Mouse (Mus musculus) MEL (cell line): ENCODE data around the gene Tspo2. TPM values are rescaled to one million over a fixed set of nuclear protein-coding genes. Genes with fewer than 3 reads are reported as not detected.

Source experiments
- DNase-seq: peaks from one replicate; pipeline ENCODE4 v3.0.0; 2011; ENCODE audit warnings: low read depth, low spot score
- H3K27ac ChIP-seq: 2 replicates; pipeline ENCODE4 v1.5.1; 2012; ENCODE audit warnings: low read depth, mild to moderate bottlenecking, control low read depth, low read length, moderate library complexity; ENCODE audit not compliant: control insufficient read depth
- H3K27me3 ChIP-seq, 2 experiments: fragments of 150-350 bp in 1 of 2; sonication (generic) in 1 of 2; 2 replicates each; pipeline ENCODE4 v1.6.1; 2012; ENCODE audit warnings: low read length in 2 of 2, mild to moderate bottlenecking in 2 of 2, improper control_type of control experiment in 1 of 2, moderate library complexity in 1 of 2; ENCODE audit not compliant: insufficient read depth in 2 of 2, control insufficient read depth in 1 of 2
- H3K36me3 ChIP-seq, 2 experiments: 2 replicates each; pipeline ENCODE4 v1.6.1; 2012 to 2014; ENCODE audit warnings: low read length in 2 of 2, improper control_type of control experiment in 1 of 2, inconsistent platforms in 1 of 2, mild to moderate bottlenecking in 1 of 2; ENCODE audit not compliant: insufficient read depth in 2 of 2, control insufficient read depth in 1 of 2
- H3K4me1 ChIP-seq, 2 experiments: fragments of 150-350 bp in 1 of 2; sonication (generic) in 1 of 2; 2 replicates each; pipeline ENCODE4 v1.6.1; 2012; ENCODE audit warnings: low read length in 2 of 2, improper control_type of control experiment in 1 of 2, mild to moderate bottlenecking in 1 of 2; ENCODE audit not compliant: insufficient read depth in 2 of 2, control insufficient read depth in 1 of 2
- H3K4me3 ChIP-seq, 2 experiments: fragments of 150-350 bp in 1 of 2; sonication (generic) in 1 of 2; 2 replicates each; pipeline ENCODE4 v1.5.1; 2012; ENCODE audit warnings: low read depth in 2 of 2, low read length in 2 of 2, mild to moderate bottlenecking in 2 of 2, moderate library complexity in 2 of 2, control low read depth in 1 of 2, improper control_type of control experiment in 1 of 2; ENCODE audit not compliant: control insufficient read depth in 1 of 2, insufficient read depth in 1 of 2
- H3K79me2 ChIP-seq: 2 replicates; pipeline ENCODE4 v1.6.1; 2012; ENCODE audit warnings: mild to moderate bottlenecking, low read length, moderate library complexity; ENCODE audit not compliant: control insufficient read depth, poor library complexity, insufficient read depth
- H3K9ac ChIP-seq: 2 replicates; pipeline ENCODE4 v1.6.1; 2012; ENCODE audit warnings: low read depth, mild to moderate bottlenecking, control low read depth, low read length, moderate library complexity; ENCODE audit not compliant: control insufficient read depth, poor library complexity, severe bottlenecking
- H3K9me3 ChIP-seq: fragments of 150-350 bp; sonication (generic); replicated peaks from 2 replicates; pipeline ENCODE4 v1.6.1; 2012; ENCODE audit warnings: mild to moderate bottlenecking, low read length, improper control_type of control experiment, moderate library complexity; ENCODE audit not compliant: insufficient read depth
- BHLHE40 ChIP-seq: IDR thresholded peaks from 2 replicates; pipeline ENCODE4 v1.6.1; 2012; ENCODE audit warnings: low read depth, mild to moderate bottlenecking, inconsistent platforms, low read length, improper control_type of control experiment, borderline replicate concordance
- CHD1 ChIP-seq: IDR thresholded peaks from 2 replicates; pipeline ENCODE4 v1.6.1; 2012; ENCODE audit warnings: low read depth, mild to moderate bottlenecking, inconsistent platforms, low read length, improper control_type of control experiment
- CHD2 ChIP-seq: IDR thresholded peaks from 2 replicates; pipeline ENCODE4 v1.6.1; 2011; ENCODE audit warnings: low read length, improper control_type of control experiment
- CTCF ChIP-seq, 3 experiments: IDR thresholded peaks in 2 of 3; conservative IDR thresholded peaks in 1 of 3; 2 replicates each; pipeline ENCODE4 v1.5.1; 2011 to 2012; ENCODE audit warnings: low read length in 3 of 3, low read depth in 2 of 3, mild to moderate bottlenecking in 2 of 3, improper control_type of control experiment in 1 of 3, inconsistent platforms in 1 of 3, mixed read lengths in 1 of 3, moderate library complexity in 1 of 3; ENCODE audit not compliant: control insufficient read depth in 1 of 3, insufficient read depth in 1 of 3, poor library complexity in 1 of 3, severe bottlenecking in 1 of 3
- E2F4 ChIP-seq: IDR thresholded peaks from 2 replicates; pipeline ENCODE4 v1.6.1; 2011; ENCODE audit warnings: low read depth, low read length, improper control_type of control experiment, borderline replicate concordance
- ELF1 ChIP-seq: IDR thresholded peaks from 2 replicates; pipeline ENCODE4 v1.6.1; 2014; ENCODE audit warnings: low read depth, mild to moderate bottlenecking, inconsistent platforms, low read length, improper control_type of control experiment, moderate library complexity
- EP300 ChIP-seq, 2 experiments: IDR thresholded peaks; 2 replicates each; pipeline ENCODE4 v1.6.1; 2011; ENCODE audit warnings: improper control_type of control experiment in 2 of 2, low read length in 2 of 2, low read depth in 1 of 2, mild to moderate bottlenecking in 1 of 2
- ETS1 ChIP-seq: IDR thresholded peaks from 2 replicates; pipeline ENCODE4 v1.6.1; 2012; ENCODE audit warnings: low read depth, mild to moderate bottlenecking, inconsistent platforms, low read length, improper control_type of control experiment, moderate library complexity
- GABPA ChIP-seq: IDR thresholded peaks from 2 replicates; pipeline ENCODE4 v1.6.1; 2012; ENCODE audit warnings: low read depth, mild to moderate bottlenecking, inconsistent platforms, low read length, improper control_type of control experiment, moderate library complexity
- GATA1 ChIP-seq: IDR thresholded peaks from 2 replicates; pipeline ENCODE4 v1.6.1; 2011; ENCODE audit warnings: low read depth, low read length, improper control_type of control experiment
- KAT2A ChIP-seq: conservative IDR thresholded peaks from 2 replicates; pipeline ENCODE4 v1.6.1; 2012; ENCODE audit warnings: low read depth, low read length, improper control_type of control experiment, inconsistent platforms
- MAFK ChIP-seq: IDR thresholded peaks from 2 replicates; pipeline ENCODE4 v1.6.1; 2011; ENCODE audit warnings: low read depth, mild to moderate bottlenecking, low read length, improper control_type of control experiment, borderline replicate concordance
- MAX ChIP-seq: IDR thresholded peaks from 2 replicates; pipeline ENCODE4 v1.6.1; 2011; ENCODE audit warnings: low read length, improper control_type of control experiment
- MAZ ChIP-seq: IDR thresholded peaks from 2 replicates; pipeline ENCODE4 v1.6.1; 2012; ENCODE audit warnings: low read depth, mild to moderate bottlenecking, inconsistent platforms, low read length, improper control_type of control experiment
- MEF2A ChIP-seq: IDR thresholded peaks from 2 replicates; pipeline ENCODE4 v1.6.1; 2014; ENCODE audit warnings: low read depth, mild to moderate bottlenecking, inconsistent platforms, low read length, improper control_type of control experiment; ENCODE audit not compliant: poor library complexity, insufficient replicate concordance, severe bottlenecking; ENCODE audit errors: extremely low read depth
- MXI1 ChIP-seq: IDR thresholded peaks from 2 replicates; pipeline ENCODE4 v1.6.1; 2011; ENCODE audit warnings: mild to moderate bottlenecking, low read depth, low read length, improper control_type of control experiment
- MYB ChIP-seq: IDR thresholded peaks from 2 replicates; pipeline ENCODE4 v1.6.1; 2011; ENCODE audit warnings: mild to moderate bottlenecking, low read depth, low read length, improper control_type of control experiment
- MYC ChIP-seq: IDR thresholded peaks from 2 replicates; pipeline ENCODE4 v1.6.1; 2011; ENCODE audit warnings: low read depth, mild to moderate bottlenecking, low read length, improper control_type of control experiment, moderate library complexity
- NELFE ChIP-seq: IDR thresholded peaks from 2 replicates; pipeline ENCODE4 v1.6.1; 2011; ENCODE audit warnings: low read depth, low read length, improper control_type of control experiment
- NRF1 ChIP-seq: IDR thresholded peaks from 2 replicates; pipeline ENCODE4 v1.6.1; 2014; ENCODE audit warnings: low read depth, mild to moderate bottlenecking, inconsistent platforms, low read length, improper control_type of control experiment, moderate library complexity; ENCODE audit not compliant: poor library complexity, insufficient read depth, severe bottlenecking
- POLR2A ChIP-seq, 2 experiments: IDR thresholded peaks; 2 replicates each; pipeline ENCODE4 v1.6.1; 2011 to 2012; ENCODE audit warnings: low read length in 2 of 2, mild to moderate bottlenecking in 2 of 2, control low read depth in 1 of 2, improper control_type of control experiment in 1 of 2, low read depth in 1 of 2, moderate library complexity in 1 of 2; ENCODE audit not compliant: control insufficient read depth in 1 of 2, insufficient read depth in 1 of 2, poor library complexity in 1 of 2
- POLR2AphosphoS2 ChIP-seq: IDR thresholded peaks from 2 replicates; pipeline ENCODE4 v1.6.1; 2011; ENCODE audit warnings: low read length, improper control_type of control experiment
- POLR2AphosphoS5 ChIP-seq: IDR thresholded peaks from 2 replicates; pipeline ENCODE4 v1.6.1; 2012; ENCODE audit warnings: low read depth, borderline replicate concordance, mild to moderate bottlenecking, inconsistent platforms, low read length, moderate library complexity, mixed read lengths
- RAD21 ChIP-seq: IDR thresholded peaks from 2 replicates; pipeline ENCODE4 v1.6.1; 2011; ENCODE audit warnings: mild to moderate bottlenecking, low read depth, low read length, improper control_type of control experiment
- SIN3A ChIP-seq: IDR thresholded peaks from 2 replicates; pipeline ENCODE4 v1.6.1; 2012; ENCODE audit warnings: low read length, improper control_type of control experiment, inconsistent platforms
- SMC3 ChIP-seq: IDR thresholded peaks from 2 replicates; pipeline ENCODE4 v1.6.1; 2011; ENCODE audit warnings: low read depth, low read length, improper control_type of control experiment
- TAL1 ChIP-seq: IDR thresholded peaks from 2 replicates; pipeline ENCODE4 v1.6.1; 2012; ENCODE audit warnings: mild to moderate bottlenecking, inconsistent platforms, low read length, moderate library complexity, mixed read lengths
- TBP ChIP-seq: IDR thresholded peaks from 2 replicates; pipeline ENCODE4 v1.8.0; 2011; ENCODE audit warnings: low read depth, low read length, improper control_type of control experiment
- UBTF ChIP-seq: IDR thresholded peaks from 2 replicates; pipeline ENCODE4 v1.6.1; 2012; ENCODE audit warnings: low read depth, mild to moderate bottlenecking, inconsistent platforms, low read length, improper control_type of control experiment, moderate library complexity, borderline replicate concordance; ENCODE audit not compliant: insufficient read depth
- USF1 ChIP-seq: IDR thresholded peaks from 2 replicates; pipeline ENCODE4 v1.6.1; 2014; ENCODE audit warnings: low read depth, mild to moderate bottlenecking, inconsistent platforms, low read length, improper control_type of control experiment, moderate library complexity
- USF2 ChIP-seq, 2 experiments: IDR thresholded peaks; 2 replicates each; pipeline ENCODE4 v1.6.1; 2011 to 2012; ENCODE audit warnings: improper control_type of control experiment in 2 of 2, low read length in 2 of 2, borderline replicate concordance in 1 of 2, inconsistent platforms in 1 of 2, low read depth in 1 of 2, mild to moderate bottlenecking in 1 of 2; ENCODE audit not compliant: insufficient read depth in 1 of 2
- ZC3H11A ChIP-seq: IDR thresholded peaks from 2 replicates; pipeline ENCODE4 v1.6.1; 2012; ENCODE audit warnings: low read depth, mild to moderate bottlenecking, inconsistent platforms, low read length, improper control_type of control experiment
- ZKSCAN1 ChIP-seq: IDR thresholded peaks from 2 replicates; pipeline ENCODE4 v1.6.1; 2012; ENCODE audit warnings: low read depth, mild to moderate bottlenecking, inconsistent platforms, low read length, improper control_type of control experiment, moderate library complexity
- ZMIZ1 ChIP-seq: IDR thresholded peaks from 2 replicates; pipeline ENCODE4 v1.6.1; 2012; ENCODE audit warnings: low read depth, mild to moderate bottlenecking, inconsistent platforms, low read length, improper control_type of control experiment, moderate library complexity
- ZNF384 ChIP-seq: IDR thresholded peaks from 2 replicates; pipeline ENCODE4 v1.6.1; 2012; ENCODE audit warnings: low read depth, mild to moderate bottlenecking, inconsistent platforms, low read length, improper control_type of control experiment
- polyA plus RNA-seq, 2 experiments: library from polyadenylated mRNA; stranded (reverse) in 1 of 2; unstranded in 1 of 2; fragments of >175 nt in 1 of 2; fragments of >200 nt in 1 of 2; gene quantifications; 2 replicates each; pipeline versions ENCODE4 v1.2.1 to v1.2.4; 2012; ENCODE audit warnings: low replicate concordance in 2 of 2, low read depth in 1 of 2; ENCODE audit not compliant: insufficient read length in 2 of 2, insufficient read depth in 1 of 2, missing spikeins in 1 of 2
- total RNA-seq: library from RNA; depleted of rRNA; stranded (reverse); fragments of 300-350 nt; gene quantifications from 2 replicates; pipeline ENCODE4 v1.2.3, GENCODE M21; 2012

Gene Tspo2
- total and polyA plus RNA-seq, 3 experiments: 3.7 to 14.6 TPM; not detected in 1

GRCm38 (mm10) chr17:48408526-48409291 lies 42.6 kb downstream of the Tspo2 start:
- peak overlapping the region; percentile 71 to 84 for H3K4me3 ChIP-seq
- DNase-seq: peak; percentile 95
- H3K27me3 ChIP-seq: no peaks in the 10 kb centered on the region
- H3K4me1 ChIP-seq: peaks cover 7 to 24% of the 10 kb centered on the region in 2 experiments
- H3K36me3 ChIP-seq: peaks cover 4 to 49% of the 10 kb centered on the region in 2 experiments; a peak in 3 of 4 replicates
- H3K9me3 ChIP-seq: no peaks in the 10 kb centered on the region
- H3K79me2 ChIP-seq: peaks cover 62% of the 10 kb centered on the region
- H3K27ac ChIP-seq: peak overlapping the region; percentile 100
- peak overlapping the region; percentile 98 for H3K9ac ChIP-seq
- TF ChIP-seq MEF2A (no peak), ELF1 (no peak; the same call in 1 of the 2 replicates), CTCF (IDR thresholded peaks at IDR 0.05 in 2 of 3, conservative IDR thresholded peaks at IDR 0.05 in 1 of 3; ENCODE audit: control insufficient read depth in 1 of 3, insufficient read depth in 1 of 3, low read depth in 2 of 3, low read length in 3 of 3, poor library complexity in 1 of 3, severe bottlenecking in 1 of 3) (no peak), MAFK (no peak), RAD21 (no peak), SIN3A (peak; percentile 83), CHD2 (no peak), GABPA (no peak), ZC3H11A (no peak), UBTF (no peak; the same call in 1 of the 2 replicates), MYB (no peak), BHLHE40 (no peak), ZKSCAN1 (no peak), MXI1 (peak; percentile 75; the same call in 1 of the 2 replicates), KAT2A (no peak; the same call in 1 of the 2 replicates), ZNF384 (no peak), ETS1 (peak; percentile 80), SMC3 (no peak), POLR2A (IDR thresholded peaks at IDR 0.05; ENCODE audit: control insufficient read depth in 1 of 2, insufficient read depth in 1 of 2, low read depth in 1 of 2, low read length in 2 of 2, poor library complexity in 1 of 2) (peak in 1 of 2 experiments; percentile 65; a peak in 2 of 4 replicates), ZMIZ1 (peak; percentile 71; the same call in 1 of the 2 replicates), TBP (no peak; the same call in 1 of the 2 replicates), NRF1 (peak; percentile 35; the same call in 1 of the 2 replicates), MAZ (0 out of 2 replicates have a peak, but pooled peaks have one; percentile 42), GATA1 (peak; percentile 84), TAL1 (peak; percentile 88), NELFE (peak; percentile 38; the same call in 1 of the 2 replicates), POLR2AphosphoS5 (peak; percentile 22; the same call in 1 of the 2 replicates), MYC (no peak; the same call in 1 of the 2 replicates), USF1 (no peak), CHD1 (peak; percentile 68; the same call in 1 of the 2 replicates), MAX (no peak; the same call in 1 of the 2 replicates), POLR2AphosphoS2 (peak; percentile 68; the same call in 1 of the 2 replicates), USF2 (IDR thresholded peaks at IDR 0.05; ENCODE audit: borderline replicate concordance in 1 of 2, insufficient read depth in 1 of 2, low read depth in 1 of 2, low read length in 2 of 2) (no peak), EP300 (IDR thresholded peaks at IDR 0.05; ENCODE audit: low read depth in 1 of 2, low read length in 2 of 2) (peak; percentile 47 to 80; a peak in 2 of 4 replicates), E2F4 (peak; percentile 82)
